Mouse (Mus musculus) heart, adult 2 months (tissue): ENCODE measurements around the gene Abhd18. TPM values are rescaled to one million over a fixed set of nuclear protein-coding genes. Genes with fewer than 3 reads are reported as not detected.
"Not testable (repeated sequence)": the region's sequence is repeated elsewhere in the genome, so short reads cannot be mapped to it uniquely, and the experiment has no call there.

Experiments used
- DNase-seq, 2 experiments: peaks; one replicate each; pipeline ENCODE4 v3.0.0; 2021
- H3K27ac ChIP-seq: fragments of 200-600 bp; 2 replicates; pipeline ENCODE4 v1.8.1; 2022
- H3K27me3 ChIP-seq: fragments of 200-500 bp; 2 replicates; pipeline ENCODE4 v1.6.1; 2012; ENCODE audit warnings: mild to moderate bottlenecking, low read length, inconsistent platforms, mixed read lengths; ENCODE audit not compliant: control insufficient read depth, insufficient read depth
- H3K36me3 ChIP-seq: fragments of 200-500 bp; 2 replicates; pipeline ENCODE4 v1.6.1; 2012; ENCODE audit warnings: low read length, inconsistent platforms; ENCODE audit not compliant: control insufficient read depth, insufficient read depth
- H3K4me1 ChIP-seq: fragments of 200-500 bp; 2 replicates; pipeline ENCODE4 v1.6.1; 2011; ENCODE audit warnings: low read length; ENCODE audit not compliant: control insufficient read depth, insufficient read depth
- H3K4me3 ChIP-seq: fragments of 200-600 bp; 2 replicates; pipeline ENCODE4 v1.8.1; 2022
- H3K79me2 ChIP-seq: fragments of 200-500 bp; replicated peaks from 2 replicates; pipeline ENCODE4 v1.6.1; 2012; ENCODE audit warnings: mild to moderate bottlenecking, inconsistent platforms, low read length, moderate library complexity, mixed read lengths; ENCODE audit not compliant: control insufficient read depth, insufficient read depth
- H3K9ac ChIP-seq: fragments of 200-500 bp; 2 replicates; pipeline ENCODE4 v1.6.1; 2012; ENCODE audit warnings: low read depth, mild to moderate bottlenecking, control low read depth, inconsistent platforms, low read length, mixed read lengths
- CTCF ChIP-seq: fragments of 200-600 bp; IDR thresholded peaks from 2 replicates; pipeline ENCODE4 v1.8.1; 2022; ENCODE audit warnings: antibody characterized with exemption, mild to moderate bottlenecking, moderate library complexity
- EP300 ChIP-seq: fragments of 200-500 bp; IDR thresholded peaks from 2 replicates; pipeline ENCODE4 v1.6.1; 2011; ENCODE audit warnings: low read depth, low read length, control low read depth; ENCODE audit not compliant: insufficient read depth
- POLR2A ChIP-seq: fragments of 200-500 bp; IDR thresholded peaks from 2 replicates; pipeline ENCODE4 v1.6.1; 2011; ENCODE audit warnings: mild to moderate bottlenecking, low read depth, low read length, control low read depth; ENCODE audit not compliant: insufficient read depth
- WGBS: fragments of 180-500 bp; shearing (Covaris S2); methylation state at CpG from one replicate; pipeline ENCODE4 v1.1.7; 2018; 5-methylcytosine and 5-hydroxymethylcytosine counted together
- intact Hi-C: fragments of 180-260 bp; cut with DNase I; formaldehyde crosslinking; loops from one replicate; pipeline ENCODE4 v1.15.1; 2025
- polyA plus RNA-seq: library from polyadenylated mRNA; depleted of rRNA; stranded (reverse); fragments of >200 nt; gene quantifications from 2 replicates; pipeline ENCODE4 v1.2.3, GENCODE M21; 2012
- total RNA-seq, 2 experiments: library from RNA; stranded (reverse); gene quantifications; 2 replicates each; pipeline ENCODE4 v1.2.3; 2021

The Abhd18 gene
- total and polyA plus RNA-seq, 3 experiments = 14.6 to 93.5 (median 73.8) TPM

- H3K4me3 ChIP-seq = no peak overlapping the region
- TF ChIP-seq EP300 (no peak), POLR2A (no peak), CTCF (no peak)
- H3K36me3 ChIP-seq = no peaks in the 10 kb centered on the region
- no peak overlapping the region for H3K27ac ChIP-seq
- DNase-seq = no peak
- intact Hi-C loops = no loop called here
- no peaks in the 10 kb centered on the region for H3K79me2 ChIP-seq
- H3K9ac ChIP-seq = no peak overlapping the region
- H3K4me1 ChIP-seq = no peaks in the 10 kb centered on the region
- 93% methylated on average over 10 of the region's 10 CpGs for WGBS
- no peaks in the 10 kb centered on the region for H3K27me3 ChIP-seq
Measured at GRCm38 (mm10) chr3:40808686-40809085, 38.1 kb upstream of the Abhd18 start.

GRCm38 (mm10) chr3:40809894-40810293 is 36.9 kb upstream of the Abhd18 start:
- intact Hi-C loops = no loop called here
- Histone ChIP-seq H3K79me2 (no peaks in the 10 kb centered on the region), H3K9ac (no peak overlapping the region), H3K4me3 (no peak overlapping the region), H3K27ac (no peak overlapping the region), H3K4me1 (no peaks in the 10 kb centered on the region), H3K36me3 (no peaks in the 10 kb centered on the region), H3K27me3 (no peaks in the 10 kb centered on the region)
- DNase-seq = no peak
- 84% methylated on average over 2 of the region's 2 CpGs for WGBS
- TF ChIP-seq POLR2A = no peak
- TF ChIP-seq CTCF = no peak
- TF ChIP-seq EP300 = no peak

- intact Hi-C loops = no loop called here
- no peaks in the 10 kb centered on the region for H3K36me3 ChIP-seq
- no peaks in the 10 kb centered on the region for H3K79me2 ChIP-seq
- no peak overlapping the region for H3K27ac ChIP-seq
- no peaks in the 10 kb centered on the region for H3K4me1 ChIP-seq
- WGBS = 97% methylated on average over 2 of the region's 2 CpGs
- no peak overlapping the region for H3K4me3 ChIP-seq
- DNase-seq = no peak
- no peak overlapping the region for H3K9ac ChIP-seq
- TF ChIP-seq EP300 (no peak), CTCF (no peak), POLR2A (no peak)
- H3K27me3 ChIP-seq = no peaks in the 10 kb centered on the region
Measured at GRCm38 (mm10) chr3:40813275-40813674, 33.5 kb upstream of the Abhd18 start.

GRCm38 (mm10) chr3:40845521-40845920 is 1.2 kb upstream of the Abhd18 start:
- Histone ChIP-seq H3K4me3 (peak overlapping the region; percentile 56), H3K27ac (peak overlapping the region; percentile 76)
- peak in 1 of 2 experiments; percentile 13 for DNase-seq
- not testable (repeated sequence) for H3K27me3 ChIP-seq, H3K9ac ChIP-seq, H3K36me3 ChIP-seq, H3K79me2 ChIP-seq, H3K4me1 ChIP-seq
- WGBS = 77% methylated on average over 6 of the region's 6 CpGs
- intact Hi-C loops = loop anchor here (5.0 kb wide), 1 partner anchor 47 kb away; no protein-coding TSS in a partner anchor

- not testable (repeated sequence) for H3K4me1 ChIP-seq, H3K27me3 ChIP-seq, H3K36me3 ChIP-seq, H3K79me2 ChIP-seq
- peak; percentile 93 to 98 for DNase-seq
- peak within 1 kb of the TSS; percentile 83 for H3K9ac ChIP-seq
- peak within 1 kb of the TSS; percentile 56 for H3K4me3 ChIP-seq
- H3K27ac ChIP-seq = peak within 1 kb of the TSS; percentile 82
- TF ChIP-seq CTCF (peak; percentile 64), POLR2A (peak; percentile 71)
- intact Hi-C loops = loop anchor here (2.0 to 5.0 kb wide), 2 partner anchors 46 to 102 kb away; partner anchors contain the start of gene Larp1b
- WGBS = under 1% methylated on average over 34 of the region's 39 CpGs
Measured at GRCm38 (mm10) chr3:40846473-40846956, 255 bp upstream of the Abhd18 start, which contains the start of gene Mfsd8. Gene Mfsd8 (minus strand): TSS chr3:40846886.

GRCm38 (mm10) chr3:40847018-40847417 is 248 bp downstream of the Abhd18 start:
- intact Hi-C loops = loop anchor here (2.0 to 5.0 kb wide), 2 partner anchors 45 to 102 kb away; partner anchors contain the start of gene Larp1b
- peak; percentile 65 to 67 for DNase-seq
- peak; percentile 31 for TF ChIP-seq CTCF
- Histone ChIP-seq H3K9ac (peak overlapping the region; percentile 74), H3K4me3 (peak overlapping the region; percentile 55), H3K27ac (peak overlapping the region; percentile 82)
- not testable (repeated sequence) for H3K36me3 ChIP-seq, H3K4me1 ChIP-seq, H3K79me2 ChIP-seq, H3K27me3 ChIP-seq
- under 1% methylated on average over 18 of the region's 21 CpGs for WGBS

- intact Hi-C loops = loop anchor here (2.0 to 5.0 kb wide), 2 partner anchors 44 to 101 kb away; partner anchors contain the start of gene Larp1b
- not testable (repeated sequence) for H3K4me3 ChIP-seq, DNase-seq
Measured at GRCm38 (mm10) chr3:40847936-40848335, 1.2 kb downstream of the Abhd18 start.

GRCm38 (mm10) chr3:40853123-40853738 is 6.5 kb downstream of the Abhd18 start:
- H3K4me3 ChIP-seq, H3K27ac ChIP-seq, H3K36me3 ChIP-seq, DNase-seq, intact Hi-C loops, H3K4me1 ChIP-seq, H3K79me2 ChIP-seq, H3K9ac ChIP-seq, H3K27me3 ChIP-seq: not testable (repeated sequence)
- 82% methylated on average over 3 of the region's 3 CpGs for WGBS

More at GRCm38 (mm10) chr3:40847936-40848335, 1.2 kb downstream of the Abhd18 start:
- not testable (repeated sequence) for H3K36me3 ChIP-seq, H3K9ac ChIP-seq, H3K4me1 ChIP-seq, H3K27ac ChIP-seq, H3K79me2 ChIP-seq, H3K27me3 ChIP-seq
- whole genome bisulfite sequencing = 88% methylated on average over 2 of the region's 2 CpGs
